ENCODE assay signal across 10 mouse cellular contexts in genomic region chr2:102132945-102133558, GRCm38 (mm10). TPM values are rescaled to one million over a fixed set of nuclear protein-coding genes. Genes with fewer than 3 reads are reported as not detected.
DNase-seq lines count a peak whose midpoint lies in the region; ATAC-seq and TF ChIP-seq lines count a peak whose summit lies in the region.
"Had no signal": no experiment of that assay in that cellular context is flagged by ENCODE, and none has a peak within 500 bp of the region (broad histone marks: within the 10 kb centered on the region; RNA-seq: fewer than 3 reads in every experiment).

No protein-coding gene starts in this region.

- peaks cover 50% of the 10 kb centered on the region for H3K4me1 ChIP-seq in midbrain, embryonic 12.5 days
- H3K4me1 ChIP-seq in midbrain, embryonic 13.5 days (replicated peaks), result peaks cover 66% of the 10 kb centered on the region
- H3K4me1 ChIP-seq in kidney, postnatal 0 days (replicated peaks; ENCODE audit: insufficient read depth, low read length), result peaks cover 22% of the 10 kb centered on the region
- peaks cover 44% of the 10 kb centered on the region for H3K4me1 ChIP-seq in liver, embryonic 15.5 days (replicated peaks)

- H3K27me3 ChIP-seq in midbrain, embryonic 12.5 days, result no peaks in the 10 kb centered on the region
- no peaks in the 10 kb centered on the region for H3K27me3 ChIP-seq in midbrain, embryonic 13.5 days
- H3K27me3 ChIP-seq in kidney, postnatal 0 days (ENCODE audit: insufficient read depth, low read length), result no peaks in the 10 kb centered on the region
- H3K27me3 ChIP-seq in liver, embryonic 15.5 days, result no peaks in the 10 kb centered on the region

- TF ChIP-seq CTCF in kidney, postnatal 0 days (IDR thresholded peaks at IDR 0.05; ENCODE audit: low read depth), result no peak

- no peak for ATAC-seq in midbrain, embryonic 12.5 days (ENCODE audit: low FRiP score, low read depth)
- ATAC-seq in midbrain, embryonic 13.5 days, result no peak
- peak; percentile 44 for ATAC-seq in kidney, postnatal 0 days (replicated peaks; ENCODE audit: low FRiP score, low read depth)
- peak; percentile 80 for ATAC-seq in liver, embryonic 15.5 days (ENCODE audit: insufficient read depth)

- H3K36me3 ChIP-seq in midbrain, embryonic 12.5 days, result no peaks in the 10 kb centered on the region
- no peaks in the 10 kb centered on the region for H3K36me3 ChIP-seq in midbrain, embryonic 13.5 days
- no peaks in the 10 kb centered on the region for H3K36me3 ChIP-seq in kidney, postnatal 0 days (ENCODE audit: insufficient read depth, low read length)
- no peaks in the 10 kb centered on the region for H3K36me3 ChIP-seq in liver, embryonic 15.5 days (replicated peaks)

- no peak for DNase-seq in kidney, postnatal 0 days (ENCODE audit: low spot score)
- no peak for DNase-seq in natural killer cell, adult 2 months (ENCODE audit: low spot score in 2 of 2)
- DNase-seq in cerebellum, adult 18-20 months, result no peak
- no peak for DNase-seq in embryo, embryonic 10 days (ENCODE audit: low spot score)
- DNase-seq: adrenal gland, postnatal 10 days; embryo, embryonic 11 days; heart, adult 11 months had no signal

- no peak overlapping the region for H3K9ac ChIP-seq in midbrain, embryonic 12.5 days (replicated peaks)
- no peak overlapping the region for H3K9ac ChIP-seq in midbrain, embryonic 13.5 days (replicated peaks)
- H3K9ac ChIP-seq in kidney, postnatal 0 days (ENCODE audit: low read depth, low read length), result no peak overlapping the region
- H3K9ac ChIP-seq in liver, embryonic 15.5 days, result no peak overlapping the region

- H3K4me3 ChIP-seq in midbrain, embryonic 12.5 days, result no peak overlapping the region
- H3K4me3 ChIP-seq in midbrain, embryonic 13.5 days (replicated peaks), result no peak overlapping the region
- no peak overlapping the region for H3K4me3 ChIP-seq in kidney, postnatal 0 days (replicated peaks; ENCODE audit: low read depth, low read length)
- no peak overlapping the region for H3K4me3 ChIP-seq in liver, embryonic 15.5 days (replicated peaks)

- H3K27ac ChIP-seq in midbrain, embryonic 12.5 days (replicated peaks), result 0 out of 2 replicates have a peak overlapping the region, but pooled peaks have one; percentile 6
- H3K27ac ChIP-seq in midbrain, embryonic 13.5 days, result no peak overlapping the region
- peak overlapping the region; percentile 42; the same call in 1 of the 2 replicates for H3K27ac ChIP-seq in kidney, postnatal 0 days
- H3K27ac ChIP-seq in liver, embryonic 15.5 days (replicated peaks), result peak overlapping the region; percentile 65

- H3K4me2 ChIP-seq in midbrain, embryonic 12.5 days (replicated peaks), result no peak overlapping the region
- no peak overlapping the region for H3K4me2 ChIP-seq in midbrain, embryonic 13.5 days (replicated peaks)
- H3K4me2 ChIP-seq in kidney, postnatal 0 days (ENCODE audit: low read length), result no peak overlapping the region
- H3K4me2 ChIP-seq in liver, embryonic 15.5 days, result no peak overlapping the region; the same call in 1 of the 2 replicates

- H3K9me3 ChIP-seq in midbrain, embryonic 12.5 days, result no peaks in the 10 kb centered on the region
- H3K9me3 ChIP-seq in midbrain, embryonic 13.5 days, result no peaks in the 10 kb centered on the region
- no peaks in the 10 kb centered on the region for H3K9me3 ChIP-seq in kidney, postnatal 0 days (replicated peaks; ENCODE audit: low read length)
- H3K9me3 ChIP-seq in liver, embryonic 15.5 days (replicated peaks), result no peaks in the 10 kb centered on the region

- WGBS in midbrain, embryonic 12.5 days, result 61% methylated on average over 10 of the region's 10 CpGs
- WGBS in midbrain, embryonic 13.5 days, result 62% methylated on average over 10 of the region's 10 CpGs
- WGBS in kidney, postnatal 0 days, result 25% methylated on average over 10 of the region's 10 CpGs
- WGBS in liver, embryonic 15.5 days (ENCODE audit: insufficient replicate concordance), result 39% methylated on average over 10 of the region's 10 CpGs

RNA-seq across cellular contexts. Expression of gene Ldlrad3, which starts 53.1 kb away (rescaled TPM):
- 58.8 and 60.0 TPM in 2 replicates for polyA plus RNA-seq in midbrain, embryonic 12.5 days (2016; fragmentation: Nextera tagmentation; extraction: Ambion mirVana)
- 41.6 and 43.3 TPM in 2 replicates for polyA plus RNA-seq in midbrain, embryonic 13.5 days (2015; fragmentation: Nextera tagmentation; extraction: Ambion mirVana)
- polyA plus RNA-seq in kidney, postnatal 0 days (2015; fragmentation: Nextera tagmentation; extraction: Ambion mirVana), result 20.4 and 23.3 TPM in 2 replicates
- 4.8 and 5.7 TPM in 2 replicates for polyA plus RNA-seq in liver, embryonic 15.5 days (2015; fragmentation: Nextera tagmentation; extraction: Ambion mirVana)

Comparison
In these comparisons a context has a peak if more than half of its experiments do, and no peak if none do; other contexts are left out.
1. ATAC-seq: peak in kidney, postnatal 0 days (single experiment) and liver, embryonic 15.5 days (single experiment); none in midbrain, embryonic 12.5 days (single experiment) and midbrain, embryonic 13.5 days (single experiment).